Mouse (Mus musculus) inflammation-experienced regulatory T-cells, adult 6 months (primary cell): Measurements from ENCODE around the gene Opcml. TPM values are rescaled to one million over a fixed set of nuclear protein-coding genes. Genes with fewer than 3 reads are reported as not detected.

Source experiments
- ATAC-seq: one replicate; pipeline ENCODE4 v1.8.0; 2017
- polyA plus RNA-seq, 3 experiments: library from polyadenylated mRNA; unstranded; fragments of 100-300 nt; shearing (Covaris generic); gene quantifications; one replicate each; pipeline ENCODE4 v1.2.1; 2017

Opcml gene
- polyA plus RNA-seq, 3 experiments from 2014 or later, result 0.12 TPM; not detected in 2

- ATAC-seq, result no peak
Observed at GRCm38 (mm10) chr9:27842806-27843205, 52.2 kb downstream of the Opcml start.

DNA sequence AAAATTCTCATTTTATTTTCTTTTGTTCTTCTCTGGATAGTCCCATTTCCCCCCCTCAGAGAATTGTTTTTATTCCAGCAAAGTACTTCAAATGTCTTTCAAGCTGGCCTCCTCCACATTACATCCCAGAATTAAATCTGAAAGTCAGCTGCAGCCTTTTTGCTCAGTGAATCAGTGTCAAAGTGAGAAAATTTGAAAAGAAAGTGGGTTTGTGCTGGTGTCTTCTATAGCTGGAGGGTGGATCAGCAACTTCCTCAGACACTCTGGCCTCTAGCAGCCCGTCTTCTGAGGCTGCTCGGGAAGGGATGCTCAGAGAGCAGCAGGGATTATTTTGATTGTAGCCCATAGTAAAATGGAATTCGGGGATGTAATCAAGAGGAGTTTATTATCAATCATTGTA, 81.0 kb downstream of the Opcml start:
- no peak for ATAC-seq

GRCm38 (mm10) chr9:27889636-27890035, 99.1 kb downstream of the Opcml start:
- no peak for ATAC-seq

- no peak for ATAC-seq
Observed at GRCm38 (mm10) chr9:27917250-27917649, 126.7 kb downstream of the Opcml start.

GRCm38 (mm10) chr9:27923495-27923894, 132.9 kb downstream of the Opcml start:
- no peak for ATAC-seq

DNA sequence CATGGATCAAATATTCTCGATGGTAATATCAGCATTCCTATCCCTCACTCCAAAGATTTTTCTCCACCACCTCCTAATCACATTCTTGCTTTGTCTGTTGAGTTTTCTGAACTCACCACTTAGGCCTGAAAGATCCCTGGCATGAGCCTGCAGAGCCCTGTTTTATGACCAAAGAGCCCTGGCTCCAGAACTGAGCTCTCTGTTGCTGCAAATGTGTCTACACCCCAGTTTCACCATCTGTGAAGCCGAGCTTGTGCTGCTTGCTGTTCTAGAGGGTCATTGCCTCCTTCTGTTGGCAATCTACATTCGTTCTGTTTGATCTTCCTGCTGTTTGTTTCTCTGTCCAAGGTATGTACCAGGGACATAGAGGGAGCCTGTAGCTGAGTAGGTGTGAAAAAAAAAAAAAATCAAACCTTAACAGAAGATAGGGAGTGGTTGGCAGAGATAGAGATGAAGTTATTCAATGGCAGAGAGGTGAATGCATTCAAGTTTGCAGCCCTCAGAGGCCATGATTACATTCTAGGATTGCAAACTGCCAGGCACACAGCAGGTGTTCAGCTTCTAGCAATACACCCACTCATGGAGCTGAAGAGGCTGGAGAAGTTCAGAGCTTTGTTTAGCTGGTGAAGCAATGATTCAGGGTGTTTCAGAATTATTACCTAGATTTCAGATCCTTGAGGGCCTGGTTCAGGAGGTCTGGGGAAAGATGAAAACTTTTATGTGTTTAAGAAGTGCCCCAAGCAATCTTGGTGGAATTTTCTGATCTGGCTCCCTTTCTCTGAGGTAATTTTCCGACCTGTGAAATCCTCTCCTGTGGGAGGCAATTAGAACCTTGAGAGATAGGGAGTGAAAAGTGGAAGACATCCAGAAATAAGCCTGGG, 133.6 kb downstream of the Opcml start:
- no peak for ATAC-seq

GRCm38 (mm10) chr9:27925650-27926049, 135.1 kb downstream of the Opcml start:
- ATAC-seq, result no peak

GRCm38 (mm10) chr9:27937253-27937652, 146.7 kb downstream of the Opcml start:
- ATAC-seq, result no peak

DNA sequence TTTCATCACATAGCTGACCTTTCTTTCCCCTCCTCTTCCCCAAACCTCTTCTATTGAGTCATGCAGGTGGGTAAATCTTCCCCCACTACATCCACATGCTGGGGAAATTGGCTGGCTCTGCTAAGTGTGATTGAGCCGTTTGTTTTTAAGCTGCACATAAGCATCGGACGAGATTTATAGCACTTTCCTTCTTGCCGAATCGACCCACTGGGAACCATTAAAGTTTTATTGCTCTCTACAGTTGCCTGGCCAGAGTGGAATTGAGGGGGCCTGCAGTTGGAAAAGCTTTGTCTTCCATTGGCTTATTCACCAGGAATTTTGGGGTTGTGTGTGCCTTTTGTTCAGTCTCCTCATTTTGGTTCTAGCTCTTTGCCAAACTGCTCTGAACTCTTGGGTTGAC, 147.1 kb downstream of the Opcml start:
- ATAC-seq, result no peak

GRCm38 (mm10) chr9:27945323-27946010, 154.9 kb downstream of the Opcml start:
- ATAC-seq, result no peak

GRCm38 (mm10) chr9:27951110-27951509, 160.5 kb downstream of the Opcml start:
- no peak for ATAC-seq

DNA sequence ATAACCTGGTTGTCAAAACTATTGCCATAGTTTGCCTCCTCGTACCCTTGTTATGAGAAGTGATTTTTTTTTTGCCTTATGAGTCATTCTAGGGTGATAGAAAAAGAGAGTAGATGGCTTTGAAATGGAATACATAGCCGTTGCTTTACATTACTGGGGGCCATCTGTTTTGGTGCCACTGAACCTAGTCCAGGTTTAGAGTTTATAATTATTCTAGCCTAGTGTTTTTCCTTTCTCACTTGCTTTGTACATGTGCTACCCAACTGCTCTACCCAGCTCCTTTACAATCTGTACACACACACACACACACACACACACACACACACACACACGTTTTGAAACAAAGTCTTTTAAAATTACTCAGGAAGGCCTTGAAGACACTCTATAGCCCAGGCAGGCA, 171.1 kb downstream of the Opcml start:
- ATAC-seq, result no peak

- no peak for ATAC-seq
Observed at GRCm38 (mm10) chr9:27963385-27963784, 172.8 kb downstream of the Opcml start.

DNA sequence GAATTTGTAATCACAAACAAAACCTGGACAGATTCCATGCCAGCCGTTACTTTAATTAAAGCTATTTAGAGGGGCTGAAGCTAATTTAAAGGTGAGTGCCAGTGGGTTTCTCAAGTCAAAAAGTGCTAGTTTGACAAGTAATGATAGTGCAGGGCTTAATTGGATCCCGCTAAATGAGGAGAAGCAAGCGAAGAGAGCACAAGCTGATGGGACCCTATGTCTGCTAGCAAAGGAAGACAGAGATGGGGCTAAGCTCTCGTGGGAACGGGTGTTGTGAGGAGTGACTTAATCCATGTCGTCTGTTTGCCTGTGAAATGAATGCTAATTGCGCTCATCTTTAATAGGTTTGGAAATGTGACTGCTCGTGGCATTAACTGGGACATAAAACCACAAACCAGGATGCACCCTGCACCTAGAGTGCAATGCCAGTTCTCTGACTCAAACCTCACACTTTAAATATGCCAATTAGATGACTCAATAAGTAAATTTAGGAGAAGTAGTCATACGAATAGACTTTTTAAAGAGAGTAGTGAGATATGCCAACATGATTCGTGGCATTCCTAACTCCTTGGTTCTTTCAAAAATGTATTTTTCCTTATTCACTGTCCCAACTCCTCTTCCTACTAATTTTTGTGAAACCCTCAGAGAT, 174.5 kb downstream of the Opcml start:
- no peak for ATAC-seq

- no peak for ATAC-seq
Observed at GRCm38 (mm10) chr9:27968266-27968665, 177.7 kb downstream of the Opcml start.

DNA sequence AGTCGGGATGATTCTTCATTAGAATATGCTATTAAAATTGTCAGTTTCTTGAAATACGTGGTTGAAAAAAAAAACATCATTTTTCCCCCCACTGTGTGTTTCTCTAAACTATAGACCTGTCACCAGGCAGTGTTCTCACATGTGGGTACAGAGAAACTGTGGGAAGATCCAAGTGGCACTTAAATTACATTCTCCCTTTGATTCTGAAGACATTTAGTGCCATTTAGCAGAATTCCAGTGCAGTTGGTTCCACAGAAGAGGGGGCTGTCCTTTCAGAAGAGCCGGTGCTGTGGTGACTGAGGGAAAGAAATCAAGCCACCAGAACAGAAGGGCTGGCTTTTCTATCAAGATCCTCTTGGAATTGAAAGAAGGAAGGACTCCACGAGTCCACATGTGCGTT, 181.7 kb downstream of the Opcml start:
- no peak for ATAC-seq

- ATAC-seq, result no peak
Observed at GRCm38 (mm10) chr9:27982576-27982975, 192.0 kb downstream of the Opcml start.

GRCm38 (mm10) chr9:27986604-27987588, 196.3 kb downstream of the Opcml start:
- ATAC-seq, result no peak

- ATAC-seq, result no peak
Observed at GRCm38 (mm10) chr9:27991611-27992010, 201.0 kb downstream of the Opcml start.

DNA sequence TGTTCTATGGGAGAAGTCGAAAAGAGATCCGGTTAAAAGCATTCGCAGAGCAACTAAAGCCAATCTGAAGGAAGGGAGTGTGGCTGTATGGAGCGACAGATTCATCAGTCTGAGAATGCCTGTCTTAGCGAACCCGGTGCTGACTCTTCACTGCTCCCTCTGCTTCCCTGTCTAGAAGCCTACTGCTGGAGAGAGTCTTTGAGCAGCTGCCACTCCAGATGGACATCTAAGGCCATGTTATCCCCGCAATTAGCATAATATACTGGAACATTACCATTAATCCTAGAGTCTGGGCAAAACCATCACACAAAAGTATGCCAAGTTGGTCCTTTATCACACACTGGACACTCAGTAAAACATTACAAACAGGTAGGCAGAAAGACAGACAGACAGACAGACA, 206.0 kb downstream of the Opcml start:
- no peak for ATAC-seq

DNA sequence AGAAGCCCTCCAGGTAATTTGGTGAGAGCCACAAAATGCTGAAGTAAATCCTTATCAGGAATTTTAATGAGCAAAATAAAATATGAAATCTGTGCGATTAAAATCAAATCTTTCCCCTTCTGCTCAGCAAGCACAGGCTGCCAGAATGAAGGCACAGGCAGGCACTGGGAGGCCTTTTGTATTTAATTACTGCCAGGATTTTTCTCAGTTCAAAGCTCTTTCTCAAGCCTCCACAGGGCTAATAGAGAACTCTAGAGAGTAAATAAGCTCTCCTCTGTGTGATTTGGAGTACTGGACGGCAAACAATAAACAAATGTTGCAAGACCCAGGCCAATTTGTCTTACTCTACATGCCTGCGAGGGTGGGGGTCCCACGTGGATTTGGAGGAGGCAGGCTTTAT, 208.2 kb downstream of the Opcml start:
- ATAC-seq, result no peak

- no peak for ATAC-seq
Observed at GRCm38 (mm10) chr9:28003131-28003530, 212.6 kb downstream of the Opcml start.
